Comparison of ENCODE assay signal across 9 mouse cellular contexts in genomic region chr10:81541803-81542202, GRCm38 (mm10). TPM values are rescaled to one million over a fixed set of nuclear protein-coding genes. Genes with fewer than 3 reads are reported as not detected.
A peak's percentile ranks its signal among the peaks of the same experiment; 100 is the strongest.
DNase-seq lines count a peak whose midpoint lies in the region; ATAC-seq lines count a peak whose summit lies in the region.
"Had no signal": no experiment of that assay in that cellular context is flagged by ENCODE, and none has a peak within 500 bp of the region (broad histone marks: within the 10 kb centered on the region; RNA-seq: fewer than 3 reads in every experiment).

No protein-coding gene starts in this region.

- H3K9me3 ChIP-seq in megakaryocyte, embryonic 14.5 days, result no peaks in the 10 kb centered on the region
- H3K9me3 ChIP-seq in kidney, embryonic 16.5 days (ENCODE audit: low read length), result no peaks in the 10 kb centered on the region
- H3K9me3 ChIP-seq: G1E had no signal

- no peaks in the 10 kb centered on the region for H3K27me3 ChIP-seq in megakaryocyte, embryonic 14.5 days (replicated peaks)
- no peaks in the 10 kb centered on the region for H3K27me3 ChIP-seq in kidney, embryonic 16.5 days (ENCODE audit: insufficient read depth, low read length)

- H3K9ac ChIP-seq in kidney, embryonic 16.5 days (replicated peaks; ENCODE audit: low read length), result peak overlapping the region; percentile 54

- peaks cover 91% of the 10 kb centered on the region for H3K4me1 ChIP-seq in megakaryocyte, embryonic 14.5 days
- peaks cover 32% of the 10 kb centered on the region for H3K4me1 ChIP-seq in kidney, embryonic 16.5 days (ENCODE audit: insufficient read depth, low read length)

- peak overlapping the region; percentile 63 for H3K27ac ChIP-seq in kidney, embryonic 16.5 days (ENCODE audit: low read length)

- peak overlapping the region; percentile 26 for H3K4me2 ChIP-seq in kidney, embryonic 16.5 days (replicated peaks; ENCODE audit: low read depth, low read length)

- WGBS in kidney, embryonic 16.5 days, result 42% methylated on average over 10 of the region's 10 CpGs

- H3K36me3 ChIP-seq in megakaryocyte, embryonic 14.5 days (replicated peaks; ENCODE audit: low read length), result peaks cover 60% of the 10 kb centered on the region
- H3K36me3 ChIP-seq in kidney, embryonic 16.5 days (ENCODE audit: insufficient read depth, low read length), result no peaks in the 10 kb centered on the region; the same call in 1 of the 2 replicates

- peak overlapping the region; percentile 48 for H3K4me3 ChIP-seq in megakaryocyte, embryonic 14.5 days (replicated peaks)
- H3K4me3 ChIP-seq in kidney, embryonic 16.5 days (ENCODE audit: low read length), result no peak overlapping the region

- DNase-seq in heart, adult 9 months (ENCODE audit: low spot score in 2 of 2), result peak; percentile 80 to 86
- peak; percentile 80 for DNase-seq in lung, postnatal 10 days
- no peak for DNase-seq in B cell, adult 2 months
- no peak for DNase-seq in urinary bladder, postnatal 10 days (ENCODE audit: low spot score)
- DNase-seq in cerebellum, adult 18-20 months, result no peak

- no peak for ATAC-seq in megakaryocyte, adult 5-6 weeks (ENCODE audit: poor library complexity, severe bottlenecking)
- ATAC-seq in kidney, embryonic 16.5 days (ENCODE audit: low FRiP score, low TSS enrichment), result no peak

RNA-seq across cellular contexts. Expression of gene Gna11, which starts 3.2 kb away (rescaled TPM):
- 7.3 and 10.2 TPM in 2 replicates for polyA plus RNA-seq in megakaryocyte, embryonic 14.5 days (2012; ENCODE audit: insufficient read depth, low replicate concordance)
- 4.9 and 7.8 TPM in 2 replicates for total RNA-seq in megakaryocyte, adult 5-6 weeks (2015)
- 7.1 and 8.1 TPM in 2 replicates for total RNA-seq in megakaryocyte, adult 5-6 weeks (2017)
- polyA plus RNA-seq in kidney, embryonic 16.5 days (2015; fragmentation: Nextera tagmentation; extraction: Ambion mirVana), result 92.3 and 92.7 TPM in 2 replicates

RNA-seq across cellular contexts. Expression of gene Aes, which starts 17.5 kb away (rescaled TPM):
- polyA plus RNA-seq in megakaryocyte, embryonic 14.5 days (2012; ENCODE audit: insufficient read depth, low replicate concordance), result 2,412 and 5,687 TPM in 2 replicates
- total RNA-seq in megakaryocyte, adult 5-6 weeks (2015), result 345 and 384 TPM in 2 replicates
- 238 and 282 TPM in 2 replicates for total RNA-seq in megakaryocyte, adult 5-6 weeks (2017)
- 322 and 487 TPM in 2 replicates for polyA plus RNA-seq in kidney, embryonic 16.5 days (2015; fragmentation: Nextera tagmentation; extraction: Ambion mirVana)

RNA-seq across cellular contexts. Expression of gene Gna15, which starts 17.8 kb away (rescaled TPM):
- polyA plus RNA-seq in megakaryocyte, embryonic 14.5 days (2012; ENCODE audit: insufficient read depth, low replicate concordance), result 31.7 and 48.4 TPM in 2 replicates
- 34.3 and 35.9 TPM in 2 replicates for total RNA-seq in megakaryocyte, adult 5-6 weeks (2015)
- total RNA-seq in megakaryocyte, adult 5-6 weeks (2017), result 31.5 and 42.4 TPM in 2 replicates
- polyA plus RNA-seq in kidney, embryonic 16.5 days (2015; fragmentation: Nextera tagmentation; extraction: Ambion mirVana), result 0.70 and 0.98 TPM in 2 replicates

RNA-seq across cellular contexts. Expression of gene Tle2, which starts 32.6 kb away (rescaled TPM):
- 18.9 and 34.3 TPM in 2 replicates for polyA plus RNA-seq in megakaryocyte, embryonic 14.5 days (2012; ENCODE audit: insufficient read depth, low replicate concordance)
- 1.1 and 3.3 TPM in 2 replicates for total RNA-seq in megakaryocyte, adult 5-6 weeks (2015)
- 0.51 and 1.8 TPM in 2 replicates for total RNA-seq in megakaryocyte, adult 5-6 weeks (2017)
- 41.0 and 52.0 TPM in 2 replicates for polyA plus RNA-seq in kidney, embryonic 16.5 days (2015; fragmentation: Nextera tagmentation; extraction: Ambion mirVana)

RNA-seq across cellular contexts. Expression of gene S1pr4, which starts 41.9 kb away (rescaled TPM):
- 7.4 and 9.1 TPM in 2 replicates for polyA plus RNA-seq in megakaryocyte, embryonic 14.5 days (2012; ENCODE audit: insufficient read depth, low replicate concordance)
- total RNA-seq in megakaryocyte, adult 5-6 weeks (2015), result 22.8 and 23.9 TPM in 2 replicates
- 28.1 and 29.3 TPM in 2 replicates for total RNA-seq in megakaryocyte, adult 5-6 weeks (2017)
- polyA plus RNA-seq in kidney, embryonic 16.5 days (2015; fragmentation: Nextera tagmentation; extraction: Ambion mirVana), result 1.5 and 1.7 TPM in 2 replicates

Comparison
In these comparisons a context has a peak if more than half of its experiments do, and no peak if none do; other contexts are left out.
1. DNase-seq: peak in heart, adult 9 months (2 of 2) and lung, postnatal 10 days (single experiment); none in B cell, adult 2 months (0 of 2), urinary bladder, postnatal 10 days (single experiment) and cerebellum, adult 18-20 months (0 of 2).
2. RNA of gene Gna15, which starts 17.8 kb away (polyA plus RNA-seq): 31.7 to 48.4 TPM in megakaryocyte, embryonic 14.5 days; 0.70 to 0.98 TPM in kidney, embryonic 16.5 days; every median in the first group is over 10 times any median in the second.